Mouse (Mus musculus) lung, postnatal 0 days (tissue): ENCODE results near the gene Dnmbp. TPM values are rescaled to one million over a fixed set of nuclear protein-coding genes. Genes with fewer than 3 reads are reported as not detected.

Experiments used
- ATAC-seq: fragments of 200-750 bp; cut with Nextera tagmentation; 2 replicates; pipeline ENCODE4 v1.8.0; 2017; ENCODE audit warnings: moderate library complexity
- DNase-seq: peaks from one replicate; pipeline ENCODE4 v3.0.0-alpha.2; 2016; ENCODE audit warnings: low spot score
- H3K27ac ChIP-seq: fragments of 300-500 bp; sonication (generic); 2 replicates; pipeline ENCODE4 v1.5.1; 2014; ENCODE audit warnings: antibody characterized with exemption, mild to moderate bottlenecking, low read length, mixed read lengths
- H3K27me3 ChIP-seq: fragments of 300-500 bp; sonication (generic); replicated peaks from 2 replicates; pipeline ENCODE4 v1.6.1; 2014; ENCODE audit warnings: low read length, mixed read lengths; ENCODE audit not compliant: insufficient read depth
- H3K36me3 ChIP-seq: fragments of 300-500 bp; sonication (generic); 2 replicates; pipeline ENCODE4 v1.6.1; 2014; ENCODE audit warnings: low read length, mixed read lengths; ENCODE audit not compliant: insufficient read depth
- H3K4me1 ChIP-seq: fragments of 300-500 bp; sonication (generic); 2 replicates; pipeline ENCODE4 v1.6.1; 2014; ENCODE audit warnings: antibody characterized with exemption, low read depth, low read length, mixed read lengths; ENCODE audit not compliant: insufficient read depth
- H3K4me2 ChIP-seq: fragments of 300-500 bp; sonication (generic); replicated peaks from 2 replicates; pipeline ENCODE4 v1.6.1; 2014; ENCODE audit warnings: low read depth, mild to moderate bottlenecking, low read length, moderate library complexity, mixed read lengths
- H3K4me3 ChIP-seq: fragments of 300-500 bp; sonication (generic); 2 replicates; pipeline ENCODE4 v1.5.1; 2014; ENCODE audit warnings: low read depth, low read length
- H3K9ac ChIP-seq: fragments of 300-500 bp; sonication (generic); replicated peaks from 2 replicates; pipeline ENCODE4 v1.6.1; 2014; ENCODE audit warnings: low read depth, mild to moderate bottlenecking
- H3K9me3 ChIP-seq: fragments of 300-500 bp; sonication (generic); 2 replicates; pipeline ENCODE4 v1.6.1; 2016; ENCODE audit warnings: low read length, mixed read lengths
- CTCF ChIP-seq: IDR thresholded peaks from 2 replicates; pipeline ENCODE4 v1.5.1; 2016; ENCODE audit warnings: antibody characterized with exemption, mild to moderate bottlenecking
- EP300 ChIP-seq: IDR thresholded peaks from 2 replicates; pipeline ENCODE4 v1.6.1; 2016; ENCODE audit warnings: antibody characterized with exemption, mild to moderate bottlenecking, control low read depth
- WGBS: fragments of 180-500 bp; shearing (Covaris S2); extraction: QIAGEN DNeasy Blood & Tissue Kit; methylation state at CpG from one replicate; pipeline ENCODE4 v1.1.7; 2014; 5-methylcytosine and 5-hydroxymethylcytosine counted together
- polyA plus RNA-seq: library from polyadenylated mRNA; unstranded; fragments of >200 nt; fragmentation: Nextera tagmentation; extraction: Ambion mirVana; gene quantifications from 2 replicates; pipeline ENCODE4 v1.2.1, GENCODE M21; 2015

Gene Dnmbp
- polyA plus RNA-seq, 1 experiment from 2014 or later: 10.0 TPM

- Histone ChIP-seq H3K9ac (no peak overlapping the region), H3K4me1 (no peaks in the 10 kb centered on the region), H3K36me3 (no peaks in the 10 kb centered on the region), H3K4me2 (no peak overlapping the region), H3K4me3 (no peak overlapping the region), H3K27ac (no peak overlapping the region), H3K9me3 (no peaks in the 10 kb centered on the region), H3K27me3 (no peaks in the 10 kb centered on the region)
- DNase-seq: no peak
- WGBS: 89% methylated on average over 6 of the region's 6 CpGs
- TF ChIP-seq CTCF (no peak), EP300 (no peak)
- ATAC-seq: no peak
Observed at GRCm38 (mm10) chr19:43974221-43974620, 34.2 kb upstream of the Dnmbp start.

- TF ChIP-seq EP300 (no peak), CTCF (no peak)
- Histone ChIP-seq H3K4me1 (no peaks in the 10 kb centered on the region), H3K9me3 (no peaks in the 10 kb centered on the region), H3K27ac (no peak overlapping the region), H3K9ac (no peak overlapping the region), H3K4me3 (no peak overlapping the region), H3K27me3 (no peaks in the 10 kb centered on the region), H3K4me2 (no peak overlapping the region), H3K36me3 (no peaks in the 10 kb centered on the region)
- ATAC-seq: no peak
- WGBS: 71% methylated on average over 9 of the region's 9 CpGs
- DNase-seq: no peak
Observed at GRCm38 (mm10) chr19:43973711-43974110, 33.7 kb upstream of the Dnmbp start.

GRCm38 (mm10) chr19:43972129-43972528, 32.1 kb upstream of the Dnmbp start:
- ATAC-seq (no peak), DNase-seq (no peak)
- H3K4me2 ChIP-seq: no peak overlapping the region
- no peak overlapping the region for H3K27ac ChIP-seq
- H3K9ac ChIP-seq: no peak overlapping the region
- no peaks in the 10 kb centered on the region for H3K27me3 ChIP-seq
- no peaks in the 10 kb centered on the region for H3K4me1 ChIP-seq
- H3K4me3 ChIP-seq: no peak overlapping the region
- no peaks in the 10 kb centered on the region for H3K9me3 ChIP-seq
- TF ChIP-seq EP300 (no peak), CTCF (no peak)
- H3K36me3 ChIP-seq: no peaks in the 10 kb centered on the region
- 92% methylated on average over 8 of the region's 8 CpGs for WGBS

GRCm38 (mm10) chr19:43968436-43969026, 28.5 kb upstream of the Dnmbp start:
- Histone ChIP-seq H3K27ac (no peak overlapping the region), H3K9me3 (no peaks in the 10 kb centered on the region), H3K4me3 (no peak overlapping the region), H3K27me3 (no peaks in the 10 kb centered on the region), H3K9ac (no peak overlapping the region), H3K4me1 (no peaks in the 10 kb centered on the region), H3K4me2 (no peak overlapping the region), H3K36me3 (no peaks in the 10 kb centered on the region)
- DNase-seq: no peak
- no peak for ATAC-seq
- WGBS: 60% methylated on average over 10 of the region's 11 CpGs
- TF ChIP-seq CTCF (no peak), EP300 (no peak)

GRCm38 (mm10) chr19:43966481-43966880, 26.5 kb upstream of the Dnmbp start:
- no peak overlapping the region for H3K27ac ChIP-seq
- no peak for DNase-seq
- H3K9me3 ChIP-seq: no peaks in the 10 kb centered on the region
- no peak overlapping the region for H3K4me3 ChIP-seq
- no peak overlapping the region for H3K9ac ChIP-seq
- WGBS: 65% methylated on average over 2 of the region's 2 CpGs
- no peak for ATAC-seq
- no peaks in the 10 kb centered on the region for H3K4me1 ChIP-seq
- H3K36me3 ChIP-seq: no peaks in the 10 kb centered on the region
- TF ChIP-seq CTCF (no peak), EP300 (no peak)
- H3K4me2 ChIP-seq: no peak overlapping the region
- no peaks in the 10 kb centered on the region for H3K27me3 ChIP-seq

GRCm38 (mm10) chr19:43965496-43966085, 25.6 kb upstream of the Dnmbp start:
- H3K36me3 ChIP-seq: no peaks in the 10 kb centered on the region
- H3K27me3 ChIP-seq: no peaks in the 10 kb centered on the region
- H3K4me3 ChIP-seq: no peak overlapping the region
- WGBS: 70% methylated on average over 11 of the region's 11 CpGs
- no peak overlapping the region for H3K27ac ChIP-seq
- no peaks in the 10 kb centered on the region for H3K9me3 ChIP-seq
- ATAC-seq (no peak), DNase-seq (no peak)
- no peak overlapping the region for H3K9ac ChIP-seq
- H3K4me2 ChIP-seq: no peak overlapping the region
- TF ChIP-seq CTCF: no peak
- TF ChIP-seq EP300: no peak
- H3K4me1 ChIP-seq: no peaks in the 10 kb centered on the region
